Mouse (Mus musculus): ENCODE data around the gene Tube1.

The Tube1 gene

DNA sequence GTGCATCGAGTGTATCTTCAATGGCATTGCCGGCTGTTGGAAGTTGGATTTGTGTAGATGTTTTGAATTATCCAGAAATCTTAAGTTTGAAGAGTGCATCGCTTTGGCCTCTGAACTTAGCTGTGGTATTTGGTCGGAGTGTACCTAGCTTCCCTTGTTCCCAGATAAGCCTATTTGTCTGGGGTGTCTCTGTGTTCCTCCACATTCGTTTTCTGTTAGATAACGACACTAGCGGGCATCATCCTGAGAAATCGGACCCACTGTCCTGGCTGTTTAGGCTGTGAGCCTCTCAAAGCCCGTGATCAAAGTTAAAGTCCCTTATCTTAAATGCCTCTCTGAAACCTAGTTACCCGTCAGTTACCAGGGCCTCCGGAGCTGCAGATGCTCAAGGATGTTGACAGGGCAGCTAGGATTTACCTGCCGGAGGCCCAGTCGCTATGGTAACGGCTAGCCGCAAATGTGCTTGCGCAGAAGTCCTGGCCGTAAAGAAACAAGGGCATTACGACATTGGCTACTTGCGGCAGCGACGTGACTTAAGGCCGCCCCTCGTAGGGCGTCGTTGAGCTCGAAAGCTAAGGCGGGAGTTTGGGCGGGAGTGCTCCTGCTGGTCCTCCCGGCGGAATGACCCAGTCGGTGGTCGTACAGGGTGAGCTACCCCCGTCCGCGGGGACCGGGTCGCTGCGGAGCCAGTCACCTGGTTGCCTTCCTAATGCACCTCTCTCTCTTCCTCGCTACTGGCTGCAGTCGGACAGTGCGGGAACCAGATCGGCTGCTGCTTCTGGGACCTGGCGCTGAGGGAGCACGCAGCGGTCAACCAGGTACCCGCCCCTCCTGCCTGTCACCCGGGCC lies at the start of gene Tube1, which contains the start of gene Fam229b:
Gene Tube1, plus strand, starts transcription at position 515 of the 849 bp plus-strand sequence.
Gene Fam229b, minus strand, starts transcription at position 453 of the 849 bp plus-strand sequence.
- DNase-seq (ENCODE audit: low read depth, low spot score): peak; percentile 82

DNA sequence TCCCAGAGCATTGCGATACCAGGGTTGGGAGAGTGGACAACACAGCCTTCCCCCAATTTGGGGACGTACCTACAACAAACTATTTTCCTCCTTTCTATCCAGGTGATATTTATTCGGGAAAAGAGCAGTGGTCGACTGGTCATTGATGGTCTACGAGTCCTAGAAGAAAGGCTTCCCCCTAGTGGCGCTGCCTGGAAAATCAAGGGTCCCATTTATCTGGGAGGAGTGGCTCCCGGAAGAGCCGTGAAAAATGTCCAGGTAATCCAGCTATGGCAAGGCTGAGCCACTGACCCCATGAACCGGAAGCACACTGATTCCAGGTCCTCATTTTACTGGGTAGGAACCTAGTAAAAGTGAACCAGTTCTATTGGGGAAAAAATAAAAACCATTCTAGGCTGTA lies 36.8 kb upstream of the Tube1 start:
- no peak for DNase-seq (ENCODE audit: low read depth, low spot score)

GRCm38 (mm10) chr10:39098746-39099145 lies 35.0 kb upstream of the Tube1 start:
- DNase-seq (ENCODE audit: low read depth, low spot score): no peak

- DNase-seq (ENCODE audit: low read depth, low spot score): no peak
Observed at GRCm38 (mm10) chr10:39104803-39105449, 28.9 kb upstream of the Tube1 start.

DNA sequence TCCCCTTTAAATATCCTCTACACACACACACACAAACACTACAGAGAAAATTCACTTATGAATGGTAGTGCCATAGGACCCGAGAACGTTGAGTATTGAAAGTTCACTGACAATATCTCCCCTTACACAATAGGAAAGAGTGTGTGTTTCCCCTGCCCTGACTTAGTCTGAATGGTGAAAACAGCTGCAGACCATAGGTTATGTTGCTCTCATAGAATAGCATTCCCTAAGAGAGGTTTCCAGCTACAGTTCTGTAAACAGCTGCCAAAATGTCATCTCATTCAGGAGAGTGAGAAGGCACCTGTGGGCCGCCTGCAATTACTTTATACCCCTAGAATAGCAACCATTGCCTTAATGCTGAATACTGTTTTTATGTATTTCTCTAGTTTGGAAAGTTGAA lies 27.4 kb upstream of the Tube1 start:
- DNase-seq (ENCODE audit: low read depth, low spot score): no peak

GRCm38 (mm10) chr10:39106935-39107334 lies 26.8 kb upstream of the Tube1 start:
- DNase-seq (ENCODE audit: low read depth, low spot score): peak; percentile 38

DNA sequence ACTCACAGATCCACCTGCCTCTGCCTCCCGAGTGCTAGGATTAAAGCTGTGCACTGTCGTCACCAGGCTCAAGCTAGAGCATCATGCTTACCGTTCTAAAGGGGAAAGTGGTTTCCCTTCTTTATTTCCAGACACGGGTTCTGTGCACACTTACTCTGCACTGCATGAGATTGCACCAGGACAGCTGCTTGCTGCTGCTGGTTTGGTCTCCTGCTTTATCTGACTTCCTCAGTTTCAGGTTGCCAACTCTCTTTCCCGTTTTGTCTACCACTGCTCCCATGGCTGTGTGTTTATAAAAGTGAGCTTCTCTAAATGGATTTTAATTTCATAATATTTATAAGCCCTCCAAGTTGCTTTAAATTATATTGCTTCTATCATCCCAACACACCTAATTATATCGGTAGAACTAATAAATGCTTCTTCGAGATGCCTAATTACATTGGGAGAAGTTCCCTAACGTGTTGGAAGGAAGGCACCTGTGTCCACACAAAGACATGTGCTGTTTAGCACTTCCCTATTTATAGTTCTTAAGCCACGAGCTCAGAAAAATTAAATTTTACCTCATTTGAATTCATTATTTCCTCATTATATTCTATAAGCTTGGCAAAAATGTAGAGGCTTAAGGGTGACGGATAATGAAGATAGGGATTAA lies 24.8 kb upstream of the Tube1 start:
- no peak for DNase-seq (ENCODE audit: low read depth, low spot score)

DNA sequence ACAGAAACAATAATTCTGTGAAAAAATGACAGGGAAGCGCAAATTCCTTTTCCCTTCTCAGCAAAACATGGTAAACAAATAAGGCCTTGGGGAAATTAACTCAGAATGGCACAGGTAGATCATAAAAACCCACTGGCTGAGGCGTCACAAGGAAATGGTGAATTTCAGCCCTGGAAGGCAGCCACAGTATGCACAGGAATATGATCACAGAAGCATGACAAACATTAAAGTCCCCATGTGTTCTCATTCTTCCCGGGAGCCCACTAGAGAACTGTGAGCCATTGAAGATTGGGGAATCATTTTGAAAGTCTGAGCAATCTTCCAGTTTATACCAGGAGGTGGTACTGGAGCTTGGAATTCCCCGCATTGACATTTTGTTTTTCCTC lies 24.3 kb upstream of the Tube1 start:
- no peak for DNase-seq (ENCODE audit: low read depth, low spot score)

DNA sequence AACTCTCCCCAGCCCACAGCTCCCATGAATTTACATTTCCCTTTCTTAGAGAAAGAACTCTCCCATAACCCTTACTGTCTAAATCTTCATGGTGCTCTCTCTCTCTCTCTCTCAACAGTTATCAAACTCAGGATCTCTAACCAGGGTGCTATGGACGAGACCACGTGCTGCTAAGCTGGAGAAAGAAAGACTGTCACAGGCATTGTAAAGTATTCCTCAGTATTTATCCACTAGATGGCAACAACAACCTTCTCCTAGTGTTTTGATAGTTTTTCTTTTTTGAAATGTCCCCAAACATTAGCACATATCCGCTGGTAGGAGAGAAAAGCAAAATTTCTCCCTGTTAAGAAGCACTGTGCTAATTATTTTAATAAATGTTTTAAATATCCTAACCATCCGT lies 12.4 kb upstream of the Tube1 start:
- DNase-seq (ENCODE audit: low read depth, low spot score): no peak

GRCm38 (mm10) chr10:39137766-39138165 lies 4.0 kb downstream of the Tube1 start:
- no peak for DNase-seq (ENCODE audit: low read depth, low spot score)

DNA sequence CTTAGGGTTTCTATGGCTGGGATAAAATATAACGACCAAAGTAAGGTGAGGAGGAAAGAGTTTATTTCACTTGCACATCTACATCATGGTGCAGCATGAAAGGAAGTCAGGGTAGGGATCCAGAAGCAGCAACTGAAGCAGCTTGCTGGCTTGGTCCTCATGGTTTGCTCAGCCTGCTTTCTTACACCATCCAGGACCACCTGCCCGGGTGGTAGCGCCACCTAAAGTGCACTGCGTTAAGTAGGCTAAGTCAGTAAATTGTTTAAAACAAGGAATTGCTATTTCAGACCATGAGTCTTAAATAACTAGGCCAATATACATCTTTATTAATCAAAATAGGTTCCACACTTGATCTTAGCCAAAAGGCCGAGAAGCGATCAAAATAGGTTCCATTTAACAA lies 5.0 kb downstream of the Tube1 start:
- no peak for DNase-seq (ENCODE audit: low read depth, low spot score)

GRCm38 (mm10) chr10:39140843-39141242 lies 7.1 kb downstream of the Tube1 start:
- no peak for DNase-seq (ENCODE audit: low read depth, low spot score)

DNA sequence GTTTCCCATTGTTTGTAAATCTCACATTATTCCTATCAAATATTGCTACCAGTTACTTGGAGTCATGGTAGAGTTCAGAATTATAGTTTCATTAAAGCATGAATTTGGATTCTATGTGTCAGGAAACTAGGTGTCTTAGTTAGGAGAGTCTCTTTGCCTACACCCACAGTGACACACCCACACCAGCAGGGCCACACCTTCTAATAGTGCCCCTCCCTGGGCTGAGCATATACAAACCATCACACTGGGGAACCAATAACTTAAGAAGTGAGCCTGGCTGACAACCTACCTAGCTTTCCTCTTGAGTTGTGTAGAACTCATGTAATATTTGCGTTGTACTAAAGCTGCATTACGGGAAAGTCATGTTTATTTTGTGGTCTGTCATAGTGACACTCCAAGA lies 7.6 kb downstream of the Tube1 start:
- DNase-seq (ENCODE audit: low read depth, low spot score): no peak

- no peak for DNase-seq (ENCODE audit: low read depth, low spot score)
Observed at GRCm38 (mm10) chr10:39142216-39142615, 8.4 kb downstream of the Tube1 start.

- no peak for DNase-seq (ENCODE audit: low read depth, low spot score)
Observed at GRCm38 (mm10) chr10:39156719-39157118, 22.9 kb downstream of the Tube1 start.

- no peak for DNase-seq (ENCODE audit: low read depth, low spot score)
Observed at GRCm38 (mm10) chr10:39157321-39157720, 23.5 kb downstream of the Tube1 start.

DNA sequence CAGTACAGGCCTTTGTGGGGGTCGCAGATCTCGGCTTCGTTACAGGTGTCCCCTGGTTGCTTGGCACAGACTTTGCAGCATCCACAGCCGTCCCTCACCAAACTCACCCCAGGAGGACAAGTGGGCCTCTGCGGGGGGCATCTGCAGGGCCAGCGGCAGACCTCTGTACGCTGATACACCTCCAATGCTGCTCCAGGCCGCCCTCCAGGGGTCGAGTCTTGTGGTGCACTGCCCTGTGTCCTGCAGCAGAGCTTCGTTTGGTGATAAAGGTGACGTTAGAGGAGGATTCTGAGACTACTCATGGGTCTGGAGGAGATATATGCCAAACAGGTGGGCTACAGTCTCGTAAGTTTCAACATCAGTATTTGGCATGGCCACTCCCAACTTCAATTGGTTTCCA lies 24.5 kb downstream of the Tube1 start:
- DNase-seq (ENCODE audit: low read depth, low spot score): no peak

GRCm38 (mm10) chr10:39161406-39161805 lies 27.6 kb downstream of the Tube1 start:
- no peak for DNase-seq (ENCODE audit: low read depth, low spot score)

DNA sequence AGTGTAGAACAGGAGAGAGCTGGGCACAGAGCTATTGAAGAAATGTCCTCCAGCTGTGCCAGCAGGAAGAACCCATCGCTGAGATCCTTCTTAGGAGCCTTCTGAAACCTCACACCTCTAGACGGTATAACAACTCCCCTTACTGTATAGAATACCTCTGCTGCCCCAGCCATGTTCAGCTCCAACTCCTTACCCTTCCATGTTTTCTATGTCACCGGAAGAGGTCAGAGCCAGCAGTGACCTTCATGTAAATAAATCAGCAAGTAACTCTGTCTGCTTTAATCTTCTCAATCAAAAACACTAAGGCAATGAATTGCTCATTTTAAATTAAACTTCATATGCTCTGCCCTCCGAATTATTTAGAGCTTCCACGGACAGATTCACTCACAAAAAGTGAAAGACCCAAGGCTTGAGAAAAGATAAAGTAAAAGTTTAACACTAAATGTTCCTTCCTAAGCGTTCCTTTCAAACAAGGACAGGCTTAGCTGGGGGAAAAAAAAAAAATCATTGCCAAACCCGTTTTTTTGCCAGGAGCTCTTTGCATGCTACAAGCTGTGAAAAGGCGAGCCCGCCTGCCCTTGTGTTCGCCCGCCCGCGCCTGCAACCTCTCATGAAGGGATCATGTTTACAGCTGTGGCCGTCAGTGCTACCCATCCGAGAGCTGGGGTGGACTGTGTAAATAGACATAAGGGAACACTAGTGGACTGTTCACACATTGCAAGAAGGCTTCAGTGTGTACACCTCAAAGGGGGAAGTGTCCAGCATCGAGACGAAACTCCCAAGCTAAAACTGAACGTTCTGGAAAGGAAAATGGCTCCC lies 29.1 kb downstream of the Tube1 start:
- no peak for DNase-seq (ENCODE audit: low read depth, low spot score)

DNA sequence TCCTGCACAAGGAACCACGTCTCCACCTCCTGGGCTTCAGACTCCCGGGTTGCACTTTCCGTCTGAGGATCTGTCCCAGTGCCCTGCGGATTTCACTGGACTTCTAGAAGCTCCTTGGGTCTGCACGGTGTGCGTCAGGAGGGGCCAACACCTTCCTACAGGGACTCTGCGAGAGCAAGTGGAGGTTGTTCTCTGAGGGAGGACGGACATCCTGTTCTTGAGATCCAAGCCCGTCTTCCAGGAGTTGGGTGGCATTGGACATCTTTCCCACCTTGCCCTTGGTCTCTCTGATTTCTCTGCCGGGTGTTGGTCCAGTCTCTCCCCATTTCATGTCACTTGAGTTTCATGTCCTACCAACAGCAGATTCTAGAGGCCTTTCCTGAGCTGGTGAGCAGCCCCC lies 29.9 kb downstream of the Tube1 start, which contains the start of gene Ccn6:
Gene Ccn6, minus strand, starts transcription at position 101 of the 400 bp plus-strand sequence.
- no peak for DNase-seq (ENCODE audit: low read depth, low spot score)

- DNase-seq (ENCODE audit: low read depth, low spot score): no peak
Observed at GRCm38 (mm10) chr10:39165632-39166115, 31.9 kb downstream of the Tube1 start.
